Mouse (Mus musculus) heart, embryonic 13.5 days (tissue): ENCODE measurements around the gene Bik. TPM values are rescaled to one million over a fixed set of nuclear protein-coding genes. Genes with fewer than 3 reads are reported as not detected.

ENCODE experiments used
- ATAC-seq: fragments of 200-750 bp; cut with Nextera tagmentation; 2 replicates; pipeline ENCODE4 v1.8.0; 2017; ENCODE audit warnings: moderate TSS enrichment; ENCODE audit not compliant: insufficient number of reproducible peaks, low FRiP score, low TSS enrichment; ENCODE audit errors: extremely low read depth
- H3K27ac ChIP-seq: fragments of 300-500 bp; sonication (generic); replicated peaks from 2 replicates; pipeline ENCODE4 v1.5.1; 2015; ENCODE audit warnings: moderate library complexity, mild to moderate bottlenecking, inconsistent platforms
- H3K27me3 ChIP-seq: fragments of 300-500 bp; sonication (generic); replicated peaks from 2 replicates; pipeline ENCODE4 v1.6.1; 2015; ENCODE audit warnings: mild to moderate bottlenecking, inconsistent platforms
- H3K36me3 ChIP-seq: fragments of 300-500 bp; sonication (generic); 2 replicates; pipeline ENCODE4 v1.6.1; 2015; ENCODE audit warnings: mild to moderate bottlenecking, inconsistent platforms
- H3K4me1 ChIP-seq: fragments of 300-500 bp; sonication (generic); 2 replicates; pipeline ENCODE4 v1.6.1; 2015; ENCODE audit warnings: inconsistent platforms
- H3K4me2 ChIP-seq: fragments of 300-500 bp; sonication (generic); 2 replicates; pipeline ENCODE4 v1.6.1; 2015; ENCODE audit warnings: inconsistent platforms, mild to moderate bottlenecking, moderate library complexity
- H3K4me3 ChIP-seq: fragments of 300-500 bp; sonication (generic); 2 replicates; pipeline ENCODE4 v1.5.1; 2015; ENCODE audit warnings: moderate library complexity, mild to moderate bottlenecking, inconsistent platforms
- H3K9ac ChIP-seq: fragments of 300-500 bp; sonication (generic); 2 replicates; pipeline ENCODE4 v1.6.1; 2015; ENCODE audit warnings: inconsistent platforms, mild to moderate bottlenecking, moderate library complexity
- H3K9me3 ChIP-seq: fragments of 300-500 bp; sonication (generic); 2 replicates; pipeline ENCODE4 v1.6.1; 2016; ENCODE audit warnings: inconsistent platforms
- WGBS: fragments of 180-500 bp; shearing (Covaris S2); methylation state at CpG from one replicate; pipeline ENCODE4 v1.1.7; 2015; ENCODE audit warnings: mixed read lengths; 5-methylcytosine and 5-hydroxymethylcytosine counted together
- polyA plus RNA-seq: library from polyadenylated mRNA; unstranded; fragments of >200 nt; fragmentation: Nextera tagmentation; extraction: Ambion mirVana; gene quantifications from 2 replicates; pipeline ENCODE4 v1.2.1, GENCODE M21; 2015

Gene Bik
- 31.2 and 31.8 TPM in 2 replicates for polyA plus RNA-seq

- peak within 1 kb of the TSS; percentile 76 for H3K4me3 ChIP-seq
- WGBS, result under 1% methylated on average over 44 of the region's 45 CpGs
- ATAC-seq, result no peak
- no peaks in the 10 kb centered on the region for H3K9me3 ChIP-seq
- H3K27me3 ChIP-seq, result 0 out of 2 replicates have a peak, but pooled peaks cover 8% of the 10 kb centered on the region
- peak within 1 kb of the TSS; percentile 81 for H3K4me2 ChIP-seq
- peaks cover 92% of the 10 kb centered on the region for H3K4me1 ChIP-seq
- peak within 1 kb of the TSS; percentile 88 for H3K9ac ChIP-seq
- H3K36me3 ChIP-seq, result peaks cover 12% of the 10 kb centered on the region
- H3K27ac ChIP-seq, result peak within 1 kb of the TSS; percentile 97
Measured at GRCm38 (mm10) chr15:83526424-83527091, at the start of gene Bik. Bik (plus strand) TSS chr15:83526862.

GRCm38 (mm10) chr15:83478096-83478495 is 48.6 kb upstream of the Bik start:
- no peaks in the 10 kb centered on the region for H3K36me3 ChIP-seq
- ATAC-seq, result no peak
- no peak overlapping the region for H3K27ac ChIP-seq
- 59% methylated on average over 3 of the region's 3 CpGs for WGBS
- H3K4me3 ChIP-seq, result no peak overlapping the region
- no peaks in the 10 kb centered on the region for H3K27me3 ChIP-seq
- H3K4me1 ChIP-seq, result peaks cover 27% of the 10 kb centered on the region
- H3K9me3 ChIP-seq, result no peaks in the 10 kb centered on the region
- H3K9ac ChIP-seq, result no peak overlapping the region
- H3K4me2 ChIP-seq, result no peak overlapping the region

GRCm38 (mm10) chr15:83479818-83480217 is 46.8 kb upstream of the Bik start:
- Histone ChIP-seq H3K4me1 (peaks cover 14% of the 10 kb centered on the region), H3K4me3 (no peak overlapping the region), H3K27me3 (no peaks in the 10 kb centered on the region), H3K27ac (no peak overlapping the region), H3K4me2 (no peak overlapping the region), H3K9ac (no peak overlapping the region), H3K36me3 (peaks cover 9% of the 10 kb centered on the region), H3K9me3 (no peaks in the 10 kb centered on the region)
- ATAC-seq, result no peak
- WGBS, result 79% methylated on average over 4 of the region's 4 CpGs

GRCm38 (mm10) chr15:83481236-83481780 is 45.4 kb upstream of the Bik start:
- H3K27ac ChIP-seq, result no peak overlapping the region
- WGBS, result 61% methylated on average over 10 of the region's 10 CpGs
- H3K4me1 ChIP-seq, result peaks cover 10% of the 10 kb centered on the region
- no peaks in the 10 kb centered on the region for H3K27me3 ChIP-seq
- no peak overlapping the region for H3K9ac ChIP-seq
- no peak for ATAC-seq
- H3K4me2 ChIP-seq, result no peak overlapping the region
- H3K9me3 ChIP-seq, result no peaks in the 10 kb centered on the region
- peaks cover 15% of the 10 kb centered on the region for H3K36me3 ChIP-seq
- H3K4me3 ChIP-seq, result no peak overlapping the region

- no peak for ATAC-seq
- Histone ChIP-seq H3K4me2 (no peak overlapping the region), H3K27ac (no peak overlapping the region), H3K27me3 (no peaks in the 10 kb centered on the region), H3K4me1 (peaks cover 10% of the 10 kb centered on the region), H3K4me3 (no peak overlapping the region), H3K36me3 (peaks cover 20% of the 10 kb centered on the region), H3K9ac (no peak overlapping the region), H3K9me3 (no peaks in the 10 kb centered on the region)
- 70% methylated on average over 8 of the region's 8 CpGs for WGBS
Measured at GRCm38 (mm10) chr15:83482645-83483224, 43.9 kb upstream of the Bik start.

GRCm38 (mm10) chr15:83483482-83483881 is 43.2 kb upstream of the Bik start:
- H3K4me2 ChIP-seq, result no peak overlapping the region
- H3K9ac ChIP-seq, result no peak overlapping the region
- peaks cover 20% of the 10 kb centered on the region for H3K36me3 ChIP-seq
- no peaks in the 10 kb centered on the region for H3K9me3 ChIP-seq
- H3K4me1 ChIP-seq, result peaks cover 17% of the 10 kb centered on the region
- WGBS, result 49% methylated on average over 2 of the region's 2 CpGs
- H3K4me3 ChIP-seq, result no peak overlapping the region
- no peak overlapping the region for H3K27ac ChIP-seq
- H3K27me3 ChIP-seq, result no peaks in the 10 kb centered on the region
- no peak for ATAC-seq

- H3K27ac ChIP-seq, result no peak overlapping the region
- WGBS, result 84% methylated on average over 10 of the region's 10 CpGs
- H3K9ac ChIP-seq, result no peak overlapping the region
- H3K4me2 ChIP-seq, result no peak overlapping the region
- no peak overlapping the region for H3K4me3 ChIP-seq
- H3K4me1 ChIP-seq, result peaks cover 18% of the 10 kb centered on the region
- H3K27me3 ChIP-seq, result no peaks in the 10 kb centered on the region
- ATAC-seq, result no peak
- no peaks in the 10 kb centered on the region for H3K9me3 ChIP-seq
- peaks cover 22% of the 10 kb centered on the region for H3K36me3 ChIP-seq
Measured at GRCm38 (mm10) chr15:83484311-83484710, 42.4 kb upstream of the Bik start.

GRCm38 (mm10) chr15:83487477-83488115 is 39.1 kb upstream of the Bik start:
- H3K27ac ChIP-seq, result peak overlapping the region; percentile 61
- H3K36me3 ChIP-seq, result peaks cover 49% of the 10 kb centered on the region
- 49% methylated on average over 9 of the region's 9 CpGs for WGBS
- peaks cover 29% of the 10 kb centered on the region for H3K4me1 ChIP-seq
- H3K27me3 ChIP-seq, result no peaks in the 10 kb centered on the region
- H3K4me3 ChIP-seq, result no peak overlapping the region
- no peaks in the 10 kb centered on the region for H3K9me3 ChIP-seq
- H3K9ac ChIP-seq, result peak overlapping the region; percentile 40; the same call in 1 of the 2 replicates
- ATAC-seq, result peak; percentile 39; the same call in 1 of the 2 replicates
- no peak overlapping the region for H3K4me2 ChIP-seq

GRCm38 (mm10) chr15:83489471-83489870 is 37.2 kb upstream of the Bik start:
- H3K27ac ChIP-seq, result no peak overlapping the region
- peaks cover 33% of the 10 kb centered on the region for H3K4me1 ChIP-seq
- WGBS, result 47% methylated on average over 20 of the region's 20 CpGs
- H3K4me3 ChIP-seq, result no peak overlapping the region
- no peaks in the 10 kb centered on the region for H3K9me3 ChIP-seq
- no peak for ATAC-seq
- no peak overlapping the region for H3K4me2 ChIP-seq
- H3K9ac ChIP-seq, result no peak overlapping the region
- no peaks in the 10 kb centered on the region for H3K27me3 ChIP-seq
- peaks cover 54% of the 10 kb centered on the region for H3K36me3 ChIP-seq

GRCm38 (mm10) chr15:83491891-83492290 is 34.8 kb upstream of the Bik start:
- 0 out of 2 replicates have a peak overlapping the region, but pooled peaks have one; percentile 8 for H3K27ac ChIP-seq
- 48% methylated on average over 5 of the region's 5 CpGs for WGBS
- peaks cover 37% of the 10 kb centered on the region for H3K4me1 ChIP-seq
- H3K4me3 ChIP-seq, result no peak overlapping the region
- H3K9me3 ChIP-seq, result no peaks in the 10 kb centered on the region
- H3K4me2 ChIP-seq, result no peak overlapping the region
- H3K9ac ChIP-seq, result no peak overlapping the region
- no peaks in the 10 kb centered on the region for H3K27me3 ChIP-seq
- ATAC-seq, result no peak
- peaks cover 66% of the 10 kb centered on the region for H3K36me3 ChIP-seq

- no peaks in the 10 kb centered on the region for H3K9me3 ChIP-seq
- ATAC-seq, result no peak
- 78% methylated on average over 7 of the region's 7 CpGs for WGBS
- no peak overlapping the region for H3K27ac ChIP-seq
- H3K9ac ChIP-seq, result no peak overlapping the region
- H3K27me3 ChIP-seq, result no peaks in the 10 kb centered on the region
- H3K36me3 ChIP-seq, result peaks cover 85% of the 10 kb centered on the region
- no peak overlapping the region for H3K4me2 ChIP-seq
- no peak overlapping the region for H3K4me3 ChIP-seq
- peaks cover 23% of the 10 kb centered on the region for H3K4me1 ChIP-seq
Measured at GRCm38 (mm10) chr15:83493856-83494571, 32.6 kb upstream of the Bik start.
